Mouse (Mus musculus): ENCODE results near the gene C530025M09Rik. TPM values are rescaled to one million over a fixed set of nuclear protein-coding genes. Genes with fewer than 3 reads are reported as not detected.

Gene C530025M09Rik
- 0.12 TPM in 1 of 2 replicates, not detected in the other for polyA plus RNA-seq (2012; rRNA removed)

DNA sequence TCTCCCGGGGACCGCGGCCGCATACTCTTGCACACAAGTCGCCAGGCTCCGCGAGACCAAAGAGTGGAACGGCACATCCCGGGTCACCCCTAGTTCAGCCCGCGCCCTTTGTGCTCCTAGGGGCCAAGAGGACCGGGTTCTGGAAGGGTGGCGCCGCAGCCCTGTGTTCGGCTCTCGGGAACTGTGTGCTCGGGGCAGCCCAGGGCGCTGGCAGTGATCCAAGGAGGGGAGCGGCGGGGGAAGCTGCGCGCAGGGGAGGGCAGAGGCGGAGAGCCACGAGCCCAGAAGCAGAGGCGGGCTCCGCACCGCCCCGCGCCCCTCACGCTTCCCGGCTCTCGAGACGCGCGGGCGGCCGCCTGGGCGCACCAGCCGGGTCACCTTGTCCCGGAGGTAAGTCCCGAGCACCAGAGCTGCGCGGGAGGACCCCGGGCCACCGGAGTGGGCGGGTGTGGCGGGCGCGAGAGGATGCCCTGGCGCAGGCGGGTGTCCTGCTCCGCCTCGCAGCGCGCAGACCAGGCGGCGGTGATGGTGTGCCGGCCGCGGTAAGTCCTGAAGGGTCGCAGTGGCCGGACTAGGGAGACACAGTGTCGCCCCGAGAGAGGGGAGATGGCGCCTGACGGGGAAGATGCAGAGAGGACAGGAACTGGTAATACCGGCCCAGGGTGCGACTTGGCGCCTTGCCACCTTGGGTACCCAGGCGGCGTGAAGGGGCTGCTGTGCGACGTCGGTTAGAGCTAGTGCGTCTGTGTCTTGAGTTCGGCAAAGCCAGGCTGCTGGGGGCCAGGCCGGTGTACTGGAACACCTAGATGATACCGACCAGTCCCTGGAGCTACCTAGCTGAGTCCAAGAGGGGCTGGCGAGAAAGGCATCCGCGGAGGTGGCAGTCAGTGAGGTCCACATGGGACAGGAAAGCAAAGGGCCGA lies at the start of gene C530025M09Rik:
TSS of gene C530025M09Rik (minus strand) at position 678 of the 923 bp plus-strand sequence.
- peak; percentile 36 for DNase-seq (ENCODE audit: low spot score)

GRCm38 (mm10) chr2:149877954-149878353 lies 46.9 kb upstream of the C530025M09Rik start:
- DNase-seq (ENCODE audit: low spot score) = no peak

GRCm38 (mm10) chr2:149873346-149873745 lies 42.3 kb upstream of the C530025M09Rik start:
- no peak for DNase-seq (ENCODE audit: low spot score)

GRCm38 (mm10) chr2:149872496-149872895 lies 41.5 kb upstream of the C530025M09Rik start:
- no peak for DNase-seq (ENCODE audit: low spot score)

DNA sequence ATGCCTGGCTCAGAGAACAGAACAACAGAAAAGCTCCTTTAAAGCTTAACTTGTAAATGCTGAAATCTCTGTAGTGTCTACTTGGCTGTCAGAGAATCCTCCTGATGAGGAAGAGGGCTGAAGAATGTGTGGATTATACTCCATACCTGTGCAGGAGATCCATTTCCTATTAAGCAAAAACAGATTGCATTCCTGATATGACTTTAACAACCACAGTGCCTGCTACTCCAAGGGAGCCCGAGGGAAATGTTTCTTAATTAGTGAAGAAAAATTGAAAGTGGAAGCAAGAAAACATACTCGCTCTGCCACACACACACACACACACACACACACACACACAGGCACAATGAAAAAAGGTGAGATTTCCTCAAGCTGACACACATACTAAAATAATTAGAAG lies 39.5 kb upstream of the C530025M09Rik start:
- no peak for DNase-seq (ENCODE audit: low spot score)

DNA sequence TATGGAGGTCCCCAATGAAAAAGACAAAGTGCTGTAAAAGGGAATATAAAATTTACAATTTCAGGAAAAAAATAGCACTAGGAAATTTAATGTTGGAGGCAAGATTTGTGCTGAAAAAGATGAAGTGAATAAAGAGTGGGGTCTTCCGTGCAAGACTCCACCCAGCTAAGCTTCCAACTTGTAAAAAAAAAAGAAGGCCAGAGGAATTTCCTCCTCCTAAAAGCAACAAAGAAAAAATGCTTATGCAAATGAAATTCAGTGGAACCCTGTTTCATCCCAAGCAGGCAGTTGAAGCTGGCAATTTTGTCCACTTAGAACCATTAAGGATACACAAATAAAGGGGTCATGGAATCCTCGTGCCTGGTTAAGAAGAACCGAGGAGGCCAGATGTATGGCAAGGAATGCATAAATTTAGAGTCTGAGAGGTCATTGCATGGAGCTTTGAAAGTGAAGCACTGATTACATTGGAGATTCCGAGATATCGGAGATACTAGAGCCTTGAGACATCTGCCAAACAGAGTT lies 35.0 kb upstream of the C530025M09Rik start:
- DNase-seq (ENCODE audit: low spot score) = no peak

GRCm38 (mm10) chr2:149861002-149861401 lies 30.0 kb upstream of the C530025M09Rik start:
- DNase-seq (ENCODE audit: low spot score) = no peak

DNA sequence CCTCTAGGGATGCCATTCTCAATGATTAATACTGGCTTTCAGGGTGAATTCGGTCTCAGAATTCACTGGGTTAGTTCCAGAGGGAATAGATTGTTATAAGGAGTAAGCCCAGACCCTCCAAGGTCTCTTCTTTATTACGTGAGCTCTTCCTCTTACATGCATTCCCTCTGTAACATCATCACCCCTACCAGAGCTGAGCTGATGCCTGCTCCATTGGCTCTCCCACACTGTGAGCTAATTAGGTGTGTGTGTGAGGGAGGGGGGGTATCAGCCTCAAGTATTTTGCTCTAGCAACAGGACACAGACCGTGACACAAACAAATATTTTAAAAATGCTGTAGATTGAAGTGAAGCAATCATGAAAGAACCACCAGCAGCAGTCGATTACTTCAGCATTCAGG lies 17.8 kb upstream of the C530025M09Rik start:
- DNase-seq (ENCODE audit: low spot score) = no peak

GRCm38 (mm10) chr2:149844575-149844974 lies 13.6 kb upstream of the C530025M09Rik start:
- no peak for DNase-seq (ENCODE audit: low spot score)

- DNase-seq (ENCODE audit: low spot score) = no peak
Measured at GRCm38 (mm10) chr2:149839666-149840065, 8.7 kb upstream of the C530025M09Rik start.

GRCm38 (mm10) chr2:149836471-149837135 lies 5.6 kb upstream of the C530025M09Rik start:
- no peak for DNase-seq (ENCODE audit: low spot score)

- no peak for DNase-seq (ENCODE audit: low spot score)
Measured at GRCm38 (mm10) chr2:149835091-149835490, 4.1 kb upstream of the C530025M09Rik start.

- no peak for DNase-seq (ENCODE audit: low spot score)
Measured at GRCm38 (mm10) chr2:149832301-149832700, 1.3 kb upstream of the C530025M09Rik start.

- no peak for DNase-seq (ENCODE audit: low spot score)
Measured at GRCm38 (mm10) chr2:149831459-149832245, 639 bp upstream of the C530025M09Rik start.

DNA sequence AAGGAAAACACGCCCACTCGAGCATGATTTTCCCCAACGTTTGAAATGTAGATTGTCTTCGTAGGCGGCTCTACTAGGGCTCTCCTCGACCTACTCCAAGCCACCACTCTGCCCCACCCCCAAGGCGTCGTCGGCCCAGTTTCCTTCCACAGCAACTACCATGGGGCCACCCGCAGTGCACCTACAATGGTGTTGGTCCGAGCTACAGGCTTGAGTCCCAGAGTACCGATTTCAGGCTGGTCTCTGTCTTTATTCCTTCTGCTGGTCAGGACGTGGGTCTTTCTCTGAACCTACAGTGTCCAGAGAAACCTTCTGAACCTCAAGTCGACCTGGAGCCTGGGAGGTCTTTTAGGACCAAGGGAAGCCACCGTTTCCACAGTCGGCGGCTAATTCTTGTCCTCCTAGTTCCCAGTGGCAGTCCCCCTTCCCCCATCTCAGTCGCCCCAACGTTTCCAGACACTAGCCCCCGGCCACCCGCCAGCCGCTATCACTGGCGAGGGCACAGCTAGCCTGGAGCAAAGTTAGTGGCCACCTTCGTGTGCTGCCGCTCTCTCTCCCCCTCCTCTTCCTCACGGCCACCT lies 968 bp downstream of the C530025M09Rik start:
- no peak for DNase-seq (ENCODE audit: low spot score)

DNA sequence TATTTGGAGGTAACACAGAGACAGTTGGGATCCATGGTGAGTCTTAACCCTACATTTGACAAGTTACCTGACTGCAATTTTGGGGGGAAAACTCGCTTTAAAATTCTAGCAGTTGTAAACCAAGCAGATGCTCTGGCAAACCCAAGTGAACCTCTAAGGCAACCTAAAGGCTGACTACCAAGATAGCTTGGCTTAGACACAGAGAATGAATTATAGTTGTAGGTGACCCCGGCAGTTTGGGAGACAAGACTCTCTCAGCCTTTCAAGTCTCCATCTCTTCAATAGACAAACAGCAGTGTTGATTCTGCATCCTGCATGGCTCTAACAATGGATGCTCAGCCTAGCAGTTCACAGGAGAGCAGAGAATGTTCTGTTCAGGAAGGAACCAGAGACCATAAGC lies 2.1 kb downstream of the C530025M09Rik start, which contains the start of gene Syndig1:
TSS of gene Syndig1 (plus strand) at position 301 of the 400 bp plus-strand sequence.
- DNase-seq (ENCODE audit: low spot score) = no peak

- no peak for DNase-seq (ENCODE audit: low spot score)
Measured at GRCm38 (mm10) chr2:149820201-149820600, 10.8 kb downstream of the C530025M09Rik start.

DNA sequence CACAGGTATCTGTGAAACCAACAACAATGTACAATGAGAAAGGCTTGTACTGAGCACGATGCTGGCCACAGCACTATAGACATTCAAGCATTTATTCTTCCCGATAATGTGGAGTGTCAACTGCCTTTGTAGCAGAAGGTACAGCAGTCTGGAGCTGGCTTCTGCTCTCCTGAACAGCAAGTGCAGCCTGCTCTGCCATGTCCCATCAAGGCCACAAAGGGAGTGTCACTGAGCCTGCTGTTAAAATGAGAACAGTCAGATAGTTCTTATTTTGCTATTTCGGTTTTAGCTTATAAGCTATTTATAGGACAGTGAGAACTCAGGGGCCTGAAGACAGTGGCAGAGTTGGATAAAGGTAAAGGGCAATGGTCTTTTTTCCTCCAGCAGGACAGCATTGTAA lies 11.3 kb downstream of the C530025M09Rik start:
- DNase-seq (ENCODE audit: low spot score) = no peak

DNA sequence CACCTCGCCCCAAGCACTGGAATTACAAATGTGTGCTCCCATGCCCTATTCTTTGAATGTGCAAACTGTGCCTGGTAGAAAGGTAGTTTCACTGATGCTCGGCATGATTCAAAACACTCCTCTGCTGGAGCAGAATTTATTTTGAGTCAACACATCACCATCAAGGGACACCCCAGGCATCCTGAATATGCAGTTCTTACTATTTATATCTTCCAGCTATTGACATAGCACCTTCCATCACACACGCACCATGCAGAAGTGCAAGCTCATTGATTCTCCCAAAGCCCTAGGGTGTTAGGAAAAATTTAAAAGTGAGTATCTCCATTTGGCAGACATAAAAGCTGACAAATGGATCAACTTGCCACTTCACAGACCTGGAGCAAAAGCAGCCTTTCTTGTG lies 12.6 kb downstream of the C530025M09Rik start:
- no peak for DNase-seq (ENCODE audit: low spot score)

- DNase-seq (ENCODE audit: low spot score) = no peak
Measured at GRCm38 (mm10) chr2:149812899-149813298, 18.1 kb downstream of the C530025M09Rik start.

- no peak for DNase-seq (ENCODE audit: low spot score)
Measured at GRCm38 (mm10) chr2:149805256-149805655, 25.8 kb downstream of the C530025M09Rik start.
